Mouse (Mus musculus) hindbrain, embryonic 15.5 days (tissue): ENCODE data around the gene Trpm8. TPM values are rescaled to one million over a fixed set of nuclear protein-coding genes. Genes with fewer than 3 reads are reported as not detected.

Source experiments
- ATAC-seq: fragments of 200-750 bp; cut with Nextera tagmentation; 2 replicates; pipeline ENCODE4 v1.8.0; 2017; ENCODE audit warnings: low read depth, moderate number of reproducible peaks, moderate TSS enrichment; ENCODE audit not compliant: low FRiP score
- H3K27ac ChIP-seq: fragments of 300-500 bp; sonication (generic); replicated peaks from 2 replicates; pipeline ENCODE4 v1.5.1; 2015; ENCODE audit warnings: mild to moderate bottlenecking, inconsistent platforms
- H3K27me3 ChIP-seq: fragments of 300-500 bp; sonication (generic); 2 replicates; pipeline ENCODE4 v1.6.1; 2015; ENCODE audit warnings: control low read depth, inconsistent platforms
- H3K36me3 ChIP-seq: fragments of 300-500 bp; sonication (generic); 2 replicates; pipeline ENCODE4 v1.6.1; 2015; ENCODE audit warnings: control low read depth, inconsistent platforms
- H3K4me1 ChIP-seq: fragments of 300-500 bp; sonication (generic); replicated peaks from 2 replicates; pipeline ENCODE4 v1.6.1; 2015; ENCODE audit warnings: control low read depth, inconsistent platforms
- H3K4me2 ChIP-seq: fragments of 300-500 bp; sonication (generic); 2 replicates; pipeline ENCODE4 v1.6.1; 2015; ENCODE audit warnings: moderate library complexity, mild to moderate bottlenecking, inconsistent platforms
- H3K4me3 ChIP-seq: fragments of 300-500 bp; sonication (generic); 2 replicates; pipeline ENCODE4 v1.5.1; 2015; ENCODE audit warnings: mild to moderate bottlenecking, inconsistent platforms
- H3K9ac ChIP-seq: fragments of 300-500 bp; sonication (generic); 2 replicates; pipeline ENCODE4 v1.6.1; 2015; ENCODE audit warnings: inconsistent platforms
- H3K9me3 ChIP-seq: fragments of 300-500 bp; sonication (generic); 2 replicates; pipeline ENCODE4 v1.6.1; 2016; ENCODE audit warnings: control low read depth, inconsistent platforms
- WGBS: fragments of 180-500 bp; shearing (Covaris S2); methylation state at CpG from one replicate; pipeline ENCODE4 v1.1.7; 2015; 5-methylcytosine and 5-hydroxymethylcytosine counted together
- polyA plus RNA-seq: library from polyadenylated mRNA; unstranded; fragments of >200 nt; fragmentation: Nextera tagmentation; extraction: Ambion mirVana; gene quantifications from 2 replicates; pipeline ENCODE4 v1.2.1, GENCODE M21; 2015

Gene Trpm8
- polyA plus RNA-seq, 1 experiment from 2014 or later: 0.06 TPM

DNA sequence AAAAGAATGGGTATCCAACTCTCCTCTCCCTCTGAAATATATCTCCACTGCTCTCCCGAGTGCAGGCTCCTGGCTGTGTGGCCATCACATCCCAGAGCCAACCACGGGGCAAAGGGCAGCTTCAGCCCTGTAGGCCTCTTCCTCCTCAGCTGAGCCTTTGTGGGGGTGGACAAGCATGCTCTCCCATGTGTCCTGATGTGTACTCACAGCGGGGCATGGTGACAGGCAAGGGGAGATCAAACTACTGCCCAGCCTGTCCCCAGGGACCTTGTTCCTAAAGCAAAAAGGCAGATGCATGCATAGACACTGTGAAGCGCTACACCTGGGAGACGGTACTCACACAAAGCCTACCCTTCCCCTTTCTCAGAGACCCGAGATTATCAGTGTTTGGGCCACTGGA is 17.3 kb upstream of the Trpm8 start:
- Histone ChIP-seq H3K9ac (no peak overlapping the region), H3K4me3 (no peak overlapping the region), H3K9me3 (peaks cover 16% of the 10 kb centered on the region), H3K27ac (no peak overlapping the region), H3K4me1 (no peaks in the 10 kb centered on the region), H3K36me3 (peaks cover 37% of the 10 kb centered on the region), H3K27me3 (no peaks in the 10 kb centered on the region), H3K4me2 (no peak overlapping the region)
- ATAC-seq: 0 out of 2 replicates have a peak, but pooled peaks have one; percentile 9
- WGBS: 81% methylated on average over 6 of the region's 6 CpGs

DNA sequence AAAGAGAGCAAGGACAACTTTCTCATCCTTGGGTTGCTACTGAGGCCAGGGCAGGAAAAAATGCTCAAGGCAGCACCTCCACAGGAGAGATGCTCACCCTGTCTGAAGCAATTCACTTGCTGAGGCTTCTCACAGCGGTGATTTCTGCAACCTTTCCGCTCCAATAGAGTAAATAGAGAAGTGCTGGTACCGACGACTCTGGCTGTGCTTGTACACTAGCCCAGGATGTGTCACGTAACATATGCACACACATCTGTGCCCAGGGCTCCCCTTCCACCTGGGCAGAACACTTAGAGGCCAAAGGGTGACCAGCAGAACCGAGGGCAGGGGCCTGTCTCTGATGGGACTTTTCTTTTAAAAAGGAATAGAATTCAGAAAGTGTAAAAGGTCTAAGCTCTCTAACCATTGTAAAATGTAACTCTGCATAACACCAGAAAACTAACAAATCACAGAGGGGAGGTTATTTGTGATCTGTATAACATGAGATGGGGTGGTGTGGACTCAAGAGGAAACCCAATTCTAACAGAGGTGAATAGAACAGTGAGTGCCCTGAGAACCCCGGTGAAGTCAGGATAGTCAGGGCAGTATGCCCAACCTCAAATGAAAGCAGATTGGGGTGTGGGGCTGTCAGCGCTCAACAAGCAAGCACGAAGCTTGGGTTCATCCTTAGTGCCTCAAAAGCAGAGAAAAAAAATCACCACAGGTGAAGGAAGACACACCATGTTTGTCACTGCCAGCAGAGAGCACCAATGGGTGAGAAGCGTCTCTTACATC is 16.7 kb upstream of the Trpm8 start:
- Histone ChIP-seq H3K9me3 (peaks cover 11% of the 10 kb centered on the region; the same call in 1 of the 2 replicates), H3K27me3 (no peaks in the 10 kb centered on the region), H3K4me3 (no peak overlapping the region), H3K9ac (no peak overlapping the region), H3K36me3 (peaks cover 44% of the 10 kb centered on the region), H3K4me1 (no peaks in the 10 kb centered on the region), H3K27ac (no peak overlapping the region), H3K4me2 (no peak overlapping the region)
- no peak for ATAC-seq
- WGBS: 82% methylated on average over 10 of the region's 10 CpGs

DNA sequence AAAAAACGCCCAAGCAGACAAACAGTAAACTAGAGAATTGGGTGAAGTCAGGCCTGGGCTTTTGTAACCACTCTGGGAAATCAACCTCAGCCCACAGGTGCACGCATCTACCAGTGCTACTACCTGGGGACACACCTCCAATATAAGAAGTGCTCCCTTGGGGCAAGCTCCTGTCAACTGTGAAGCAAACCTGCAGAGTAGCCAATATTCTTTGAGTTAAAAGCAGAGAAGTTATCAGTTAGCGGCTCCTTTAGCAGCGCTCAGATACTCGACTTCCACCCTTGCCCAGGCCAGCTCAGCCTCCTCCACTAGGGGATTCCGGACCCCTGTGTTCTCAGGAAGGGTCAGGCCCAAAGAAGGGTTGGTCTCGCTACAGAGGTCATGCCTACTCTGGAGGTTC is 15.8 kb upstream of the Trpm8 start:
- Histone ChIP-seq H3K4me1 (no peaks in the 10 kb centered on the region), H3K9ac (no peak overlapping the region), H3K4me3 (no peak overlapping the region), H3K36me3 (peaks cover 53% of the 10 kb centered on the region), H3K27ac (no peak overlapping the region), H3K4me2 (no peak overlapping the region), H3K27me3 (no peaks in the 10 kb centered on the region), H3K9me3 (0 out of 2 replicates have a peak, but pooled peaks cover 4% of the 10 kb centered on the region)
- 89% methylated on average over 7 of the region's 7 CpGs for WGBS
- no peak for ATAC-seq

DNA sequence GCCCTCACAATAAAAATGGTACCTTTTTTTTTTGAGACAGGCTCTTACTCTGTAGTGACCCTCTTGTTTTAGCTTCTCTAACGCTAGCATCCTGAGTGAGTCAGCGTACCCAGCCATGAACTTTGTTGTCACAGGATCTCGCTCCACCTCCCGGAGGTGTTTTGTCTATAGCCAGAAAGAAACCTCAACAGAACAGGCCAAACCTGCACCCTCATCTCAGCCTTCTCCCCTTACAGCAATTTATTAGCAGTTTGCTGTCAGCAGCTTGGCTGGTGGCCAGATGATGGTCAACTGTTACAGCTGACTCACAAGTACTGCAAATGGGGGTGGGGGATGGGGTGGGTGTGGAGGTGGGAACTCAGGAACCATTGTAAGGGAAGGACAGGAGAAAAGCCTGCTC is 15.2 kb upstream of the Trpm8 start:
- WGBS: 78% methylated on average over 4 of the region's 4 CpGs
- no peak overlapping the region for H3K9ac ChIP-seq
- H3K27me3 ChIP-seq: no peaks in the 10 kb centered on the region
- H3K9me3 ChIP-seq: no peaks in the 10 kb centered on the region
- peaks cover 59% of the 10 kb centered on the region for H3K36me3 ChIP-seq
- no peaks in the 10 kb centered on the region for H3K4me1 ChIP-seq
- H3K27ac ChIP-seq: no peak overlapping the region
- ATAC-seq: no peak
- no peak overlapping the region for H3K4me2 ChIP-seq
- no peak overlapping the region for H3K4me3 ChIP-seq

DNA sequence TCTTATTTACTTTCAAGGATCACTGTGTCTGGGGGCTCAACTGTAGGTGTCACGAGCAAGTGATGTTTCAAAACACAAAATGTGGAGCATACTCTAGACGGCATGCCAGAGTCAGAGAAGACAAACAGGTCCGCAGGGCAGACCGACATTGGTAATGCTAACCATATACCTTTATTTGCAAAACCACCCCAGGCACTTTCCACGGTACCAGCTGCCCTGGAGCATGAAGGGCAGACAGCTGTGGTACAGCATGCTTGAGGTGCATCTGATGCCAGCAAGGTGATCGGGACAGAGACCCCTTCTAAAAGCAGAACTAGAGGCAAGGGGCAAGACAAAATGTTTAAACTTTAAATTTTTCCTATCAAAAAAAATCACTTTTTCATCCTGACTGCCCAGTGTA is 14.5 kb upstream of the Trpm8 start:
- H3K4me2 ChIP-seq: no peak overlapping the region
- H3K27ac ChIP-seq: no peak overlapping the region
- no peaks in the 10 kb centered on the region for H3K27me3 ChIP-seq
- no peaks in the 10 kb centered on the region for H3K9me3 ChIP-seq
- 75% methylated on average over 6 of the region's 6 CpGs for WGBS
- H3K9ac ChIP-seq: no peak overlapping the region
- H3K4me1 ChIP-seq: no peaks in the 10 kb centered on the region
- H3K4me3 ChIP-seq: no peak overlapping the region
- peaks cover 66% of the 10 kb centered on the region for H3K36me3 ChIP-seq
- ATAC-seq: no peak

DNA sequence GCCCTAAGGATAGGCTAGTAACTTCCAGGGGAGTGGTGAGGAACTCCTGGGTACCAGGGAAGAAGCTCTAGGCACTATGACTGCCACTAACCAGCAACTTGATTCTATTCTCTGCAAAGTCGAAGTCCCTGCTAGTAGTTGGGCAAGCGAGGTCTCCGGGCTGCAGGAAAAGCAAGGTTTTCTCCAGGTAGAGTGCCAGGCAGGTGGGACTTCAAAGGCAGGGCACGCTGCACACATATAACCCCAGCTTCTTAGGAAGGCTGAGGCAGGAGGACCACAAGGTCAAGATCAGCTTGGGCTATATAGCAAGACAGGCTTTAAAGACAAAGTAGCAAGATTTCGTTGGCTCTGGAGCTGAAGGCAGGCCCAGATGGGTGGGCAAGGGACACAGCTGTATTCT is 13.7 kb upstream of the Trpm8 start:
- Histone ChIP-seq H3K27ac (no peak overlapping the region), H3K4me1 (no peaks in the 10 kb centered on the region)
- ATAC-seq: no peak

DNA sequence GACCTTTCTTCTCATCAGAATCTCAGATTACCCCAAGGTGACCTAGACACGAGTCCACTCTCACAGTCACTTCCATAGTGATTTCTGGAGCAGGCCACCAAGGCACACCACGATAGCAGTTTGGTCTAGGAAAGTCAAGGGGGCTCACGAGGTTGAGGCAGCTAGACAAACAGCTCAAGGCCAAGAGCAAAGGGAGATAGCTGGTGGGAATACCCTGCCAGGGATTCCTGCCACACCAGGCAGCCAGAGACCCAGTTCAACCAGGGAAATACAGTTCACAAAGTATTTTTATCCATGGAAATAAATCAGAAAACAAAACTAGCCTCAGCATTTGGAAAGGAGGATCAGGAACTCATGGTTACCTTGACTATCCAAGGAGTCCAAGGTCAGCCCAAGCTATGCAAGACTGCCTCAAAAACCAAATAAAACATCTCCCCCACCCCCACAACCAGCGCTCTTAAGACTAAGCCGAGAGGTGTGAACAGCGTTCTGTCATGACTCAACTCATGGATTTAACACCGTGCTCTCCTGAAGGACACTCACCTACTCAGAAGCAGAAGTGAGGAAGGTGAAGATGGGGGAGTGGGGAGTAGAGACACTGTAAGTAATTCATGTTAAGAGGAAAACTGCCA is 13.1 kb upstream of the Trpm8 start:
- 91% methylated on average over 7 of the region's 7 CpGs for WGBS
- ATAC-seq: no peak
- H3K4me1 ChIP-seq: no peaks in the 10 kb centered on the region

More for the DNA sequence above, 13.7 kb upstream of the Trpm8 start:
- Histone ChIP-seq H3K4me3 (no peak overlapping the region), H3K36me3 (peaks cover 74% of the 10 kb centered on the region), H3K9me3 (no peaks in the 10 kb centered on the region), H3K27me3 (no peaks in the 10 kb centered on the region), H3K9ac (no peak overlapping the region), H3K4me2 (no peak overlapping the region)
- 92% methylated on average over 5 of the region's 5 CpGs for WGBS

DNA sequence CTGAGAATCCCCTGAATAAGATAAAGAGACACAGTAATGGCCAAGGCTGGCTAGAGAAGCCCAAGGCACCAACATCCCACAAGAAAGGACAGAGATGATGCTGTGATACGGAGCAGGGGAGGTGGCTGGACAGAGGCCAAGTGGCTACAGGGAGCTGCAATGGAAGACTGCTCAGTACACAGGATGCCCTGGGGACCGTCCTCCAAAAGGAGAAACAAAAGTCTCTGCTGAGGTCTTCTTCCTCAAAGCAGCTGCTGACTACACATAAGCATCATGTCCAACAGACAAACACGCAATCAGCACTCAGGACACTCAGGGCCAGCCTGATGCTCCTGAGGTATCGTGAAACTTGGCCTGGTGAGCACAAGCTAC is 12.6 kb upstream of the Trpm8 start:
- H3K4me2 ChIP-seq: no peak overlapping the region
- no peak overlapping the region for H3K27ac ChIP-seq
- no peak overlapping the region for H3K9ac ChIP-seq
- H3K4me3 ChIP-seq: no peak overlapping the region
- 76% methylated on average over 4 of the region's 4 CpGs for WGBS
- H3K27me3 ChIP-seq: no peaks in the 10 kb centered on the region
- H3K4me1 ChIP-seq: no peaks in the 10 kb centered on the region
- ATAC-seq: no peak
- peaks cover 85% of the 10 kb centered on the region for H3K36me3 ChIP-seq
- H3K9me3 ChIP-seq: no peaks in the 10 kb centered on the region

More for the DNA sequence above, 13.1 kb upstream of the Trpm8 start:
- no peak overlapping the region for H3K4me2 ChIP-seq
- peaks cover 80% of the 10 kb centered on the region for H3K36me3 ChIP-seq
- no peak overlapping the region for H3K4me3 ChIP-seq
- H3K9ac ChIP-seq: no peak overlapping the region
- H3K9me3 ChIP-seq: no peaks in the 10 kb centered on the region
- no peak overlapping the region for H3K27ac ChIP-seq
- H3K27me3 ChIP-seq: no peaks in the 10 kb centered on the region

DNA sequence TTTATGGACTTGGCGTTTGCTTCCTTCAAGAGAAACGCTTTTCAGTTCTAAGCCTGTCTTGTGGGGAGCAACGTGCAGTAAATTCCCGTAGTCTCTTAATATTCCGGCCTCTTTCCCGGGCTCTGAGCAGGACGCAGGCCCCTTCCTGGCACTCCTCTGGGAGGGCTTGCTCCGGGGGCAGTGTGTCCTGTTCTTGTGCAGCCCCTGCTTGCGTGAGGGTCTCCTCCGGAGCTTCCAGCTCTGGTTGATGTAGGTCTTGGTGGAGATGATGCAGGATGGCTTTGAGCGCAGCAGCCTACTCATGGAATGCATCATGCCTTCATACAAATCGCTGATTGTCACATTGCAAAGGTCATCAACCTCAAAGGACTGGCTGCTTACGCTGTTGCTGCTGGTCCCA is 11.3 kb upstream of the Trpm8 start:
- Histone ChIP-seq H3K4me3 (no peak overlapping the region), H3K36me3 (peaks cover 82% of the 10 kb centered on the region), H3K9ac (no peak overlapping the region), H3K9me3 (no peaks in the 10 kb centered on the region), H3K4me2 (no peak overlapping the region), H3K4me1 (no peaks in the 10 kb centered on the region), H3K27me3 (no peaks in the 10 kb centered on the region), H3K27ac (no peak overlapping the region)
- 88% methylated on average over 13 of the region's 13 CpGs for WGBS
- ATAC-seq: no peak

DNA sequence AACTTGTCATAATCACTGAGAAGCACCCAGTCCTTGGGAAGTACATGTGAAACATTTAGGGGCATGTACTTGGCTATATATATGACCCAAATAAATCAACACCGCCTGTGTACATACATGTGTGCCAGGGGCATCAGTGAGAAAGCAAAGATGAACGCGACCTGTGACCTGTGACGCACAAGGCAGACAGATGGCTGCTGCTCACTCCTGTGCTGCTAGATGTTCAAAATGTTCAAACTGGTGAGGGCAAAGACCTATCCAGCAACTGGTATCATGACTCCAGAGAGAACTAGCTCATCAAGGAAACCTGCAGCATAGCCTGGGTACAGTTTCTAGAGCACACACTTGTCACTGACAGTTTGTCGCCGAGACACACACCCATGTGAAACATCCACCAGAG is 10.0 kb upstream of the Trpm8 start:
- Histone ChIP-seq H3K27ac (no peak overlapping the region), H3K9me3 (no peaks in the 10 kb centered on the region), H3K27me3 (no peaks in the 10 kb centered on the region), H3K9ac (no peak overlapping the region), H3K4me1 (no peaks in the 10 kb centered on the region), H3K4me2 (no peak overlapping the region), H3K36me3 (peaks cover 76% of the 10 kb centered on the region), H3K4me3 (no peak overlapping the region)
- 0 out of 2 replicates have a peak, but pooled peaks have one; percentile 1 for ATAC-seq
- 95% methylated on average over 6 of the region's 6 CpGs for WGBS

DNA sequence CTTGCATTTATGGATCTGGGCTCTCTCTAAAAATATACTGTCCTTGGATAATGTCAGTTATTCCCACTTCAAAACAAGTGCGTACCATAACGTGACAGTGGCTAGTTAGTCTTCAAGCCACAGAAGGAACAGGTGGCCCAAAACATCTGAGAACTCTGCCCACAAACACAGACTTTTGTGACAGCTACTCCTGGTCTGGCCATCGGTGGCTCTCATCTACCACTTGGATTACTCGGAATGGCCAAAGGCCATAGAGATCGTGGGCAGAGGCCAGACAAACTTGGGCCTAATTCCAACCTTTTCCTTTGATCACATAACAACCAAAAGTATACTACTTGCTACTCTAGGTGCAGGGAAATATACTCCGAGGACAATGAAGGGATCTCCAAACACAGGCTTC is 9.4 kb upstream of the Trpm8 start:
- H3K9me3 ChIP-seq: no peaks in the 10 kb centered on the region
- no peak overlapping the region for H3K4me2 ChIP-seq
- ATAC-seq: no peak
- H3K27me3 ChIP-seq: no peaks in the 10 kb centered on the region
- peaks cover 74% of the 10 kb centered on the region for H3K36me3 ChIP-seq
- H3K4me1 ChIP-seq: no peaks in the 10 kb centered on the region
- H3K4me3 ChIP-seq: no peak overlapping the region
- WGBS: 87% methylated on average over 6 of the region's 6 CpGs
- H3K9ac ChIP-seq: no peak overlapping the region
- no peak overlapping the region for H3K27ac ChIP-seq

DNA sequence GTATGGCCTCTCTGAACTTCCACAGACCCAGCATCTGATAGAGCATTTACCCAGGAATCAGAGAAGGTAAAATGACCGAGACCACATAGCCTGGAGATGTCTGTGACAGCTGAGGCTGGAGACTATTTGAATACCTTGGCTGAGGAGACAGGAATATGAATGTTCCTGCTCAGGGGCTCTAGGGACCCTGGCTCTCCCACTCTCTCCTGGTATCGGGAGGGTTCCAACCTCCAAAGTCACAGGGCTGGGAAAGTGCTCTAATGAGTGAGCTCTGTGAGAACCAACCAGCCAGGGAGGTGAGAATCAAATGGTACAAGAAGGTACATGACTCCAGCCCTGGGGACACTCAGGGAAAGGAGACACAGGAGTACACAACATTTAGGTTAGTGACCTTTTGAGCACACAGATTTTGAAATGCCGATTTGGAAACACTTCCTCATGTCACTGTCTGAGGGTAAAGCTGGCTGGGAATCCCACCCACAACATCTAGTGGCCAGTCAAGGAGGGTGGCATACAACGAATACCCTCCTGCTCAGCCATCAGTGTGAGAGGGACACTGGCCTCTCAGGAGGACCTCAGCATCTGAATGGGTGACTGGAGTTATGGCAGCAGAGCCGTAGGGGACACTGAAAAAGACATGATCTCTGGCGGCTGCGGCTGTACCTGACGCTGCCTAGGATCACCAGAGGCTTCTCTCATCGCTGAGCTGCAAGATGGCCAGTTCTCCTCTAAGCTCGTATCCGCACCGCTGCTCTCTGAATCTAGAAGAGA is 7.7 kb upstream of the Trpm8 start:
- Histone ChIP-seq H3K9ac (no peak overlapping the region), H3K27ac (no peak overlapping the region)
- 90% methylated on average over 12 of the region's 12 CpGs for WGBS

More for the DNA sequence above, 7.7 kb upstream of the Trpm8 start:
- Histone ChIP-seq H3K4me2 (no peak overlapping the region), H3K4me3 (no peak overlapping the region), H3K9me3 (no peaks in the 10 kb centered on the region), H3K4me1 (no peaks in the 10 kb centered on the region), H3K27me3 (no peaks in the 10 kb centered on the region), H3K36me3 (peaks cover 67% of the 10 kb centered on the region)
- ATAC-seq: no peak
